Mouse (Mus musculus) liver, embryonic 16.5 days (tissue): Measurements from ENCODE around the gene Man2a1. TPM values are rescaled to one million over a fixed set of nuclear protein-coding genes. Genes with fewer than 3 reads are reported as not detected.

ENCODE experiments used
- ATAC-seq: fragments of 200-750 bp; cut with Nextera tagmentation; 2 replicates; pipeline ENCODE4 v1.8.0; 2017; ENCODE audit warnings: low read depth, mild to moderate bottlenecking, moderate number of reproducible peaks, moderate library complexity
- H3K27ac ChIP-seq: fragments of 300-500 bp; sonication (generic); 2 replicates; pipeline ENCODE4 v1.5.1; 2014; ENCODE audit warnings: mild to moderate bottlenecking, low read length
- H3K27me3 ChIP-seq: fragments of 300-500 bp; sonication (generic); 2 replicates; pipeline ENCODE4 v1.6.1; 2014; ENCODE audit warnings: low read depth, low read length, mixed read lengths; ENCODE audit not compliant: control insufficient read depth, insufficient read depth
- H3K36me3 ChIP-seq: fragments of 300-500 bp; sonication (generic); 2 replicates; pipeline ENCODE4 v1.6.1; 2014; ENCODE audit warnings: mild to moderate bottlenecking; ENCODE audit not compliant: control insufficient read depth, insufficient read depth
- H3K4me1 ChIP-seq: fragments of 300-500 bp; sonication (generic); 2 replicates; pipeline ENCODE4 v1.6.1; 2014; ENCODE audit warnings: low read depth, low read length, mixed read lengths; ENCODE audit not compliant: control insufficient read depth
- H3K4me2 ChIP-seq: fragments of 300-500 bp; sonication (generic); 2 replicates; pipeline ENCODE4 v1.6.1; 2014; ENCODE audit warnings: low read depth, low read length, mixed read lengths
- H3K4me3 ChIP-seq: fragments of 300-500 bp; sonication (generic); 2 replicates; pipeline ENCODE4 v1.5.1; 2014; ENCODE audit warnings: low read depth, mild to moderate bottlenecking, low read length
- H3K9ac ChIP-seq: fragments of 300-500 bp; sonication (generic); 2 replicates; pipeline ENCODE4 v1.6.1; 2014; ENCODE audit warnings: low read depth, low read length
- H3K9me3 ChIP-seq: fragments of 300-500 bp; sonication (generic); replicated peaks from 2 replicates; pipeline ENCODE4 v1.6.1; 2016; ENCODE audit warnings: low read length; ENCODE audit not compliant: control insufficient read depth
- WGBS: fragments of 180-500 bp; shearing (Covaris S2); extraction: QIAGEN DNeasy Blood & Tissue Kit; methylation state at CpG from one replicate; pipeline ENCODE4 v1.1.7; 2014; ENCODE audit not compliant: insufficient replicate concordance; 5-methylcytosine and 5-hydroxymethylcytosine counted together
- polyA plus RNA-seq: library from polyadenylated mRNA; unstranded; fragments of >200 nt; fragmentation: Nextera tagmentation; extraction: Ambion mirVana; gene quantifications from 2 replicates; pipeline ENCODE4 v1.2.1, GENCODE M21; 2015

Gene Man2a1
- polyA plus RNA-seq, 1 experiment from 2014 or later = 6.3 TPM

GRCm38 (mm10) chr17:64597770-64598169, 2.8 kb upstream of the Man2a1 start:
- Histone ChIP-seq H3K4me1 (peaks cover 7% of the 10 kb centered on the region), H3K4me3 (no peak overlapping the region), H3K27ac (no peak overlapping the region), H3K4me2 (no peak overlapping the region), H3K36me3 (no peaks in the 10 kb centered on the region), H3K9me3 (no peaks in the 10 kb centered on the region), H3K27me3 (no peaks in the 10 kb centered on the region), H3K9ac (no peak overlapping the region)
- ATAC-seq = no peak
- WGBS = 75% methylated on average over 9 of the region's 9 CpGs

- Histone ChIP-seq H3K27me3 (no peaks in the 10 kb centered on the region), H3K4me3 (peak overlapping the region; percentile 77), H3K4me2 (peak overlapping the region; percentile 87), H3K27ac (peak overlapping the region; percentile 81), H3K4me1 (peaks cover 7% of the 10 kb centered on the region), H3K9ac (peak overlapping the region; percentile 48; the same call in 1 of the 2 replicates), H3K9me3 (no peaks in the 10 kb centered on the region), H3K36me3 (no peaks in the 10 kb centered on the region)
- WGBS = 33% methylated on average over 4 of the region's 4 CpGs
- ATAC-seq = no peak
Measured at GRCm38 (mm10) chr17:64599916-64600315, 620 bp upstream of the Man2a1 start.

GRCm38 (mm10) chr17:64601091-64601750, 685 bp downstream of the Man2a1 start:
- H3K4me2 ChIP-seq = peak overlapping the region; percentile 87
- peak overlapping the region; percentile 79 for H3K9ac ChIP-seq
- H3K27me3 ChIP-seq = no peaks in the 10 kb centered on the region
- no peaks in the 10 kb centered on the region for H3K9me3 ChIP-seq
- peaks cover 18% of the 10 kb centered on the region for H3K4me1 ChIP-seq
- WGBS = under 1% methylated on average over 69 of the region's 73 CpGs
- peak overlapping the region; percentile 77 for H3K4me3 ChIP-seq
- peak overlapping the region; percentile 83 for H3K27ac ChIP-seq
- ATAC-seq = peak; percentile 14
- no peaks in the 10 kb centered on the region for H3K36me3 ChIP-seq

GRCm38 (mm10) chr17:64601751-64602578, 1.4 kb downstream of the Man2a1 start:
- Histone ChIP-seq H3K4me2 (peak overlapping the region; percentile 87), H3K9me3 (no peaks in the 10 kb centered on the region), H3K4me3 (peak overlapping the region; percentile 77), H3K4me1 (peaks cover 21% of the 10 kb centered on the region), H3K27me3 (no peaks in the 10 kb centered on the region), H3K27ac (peak overlapping the region; percentile 83), H3K9ac (peak overlapping the region; percentile 79), H3K36me3 (no peaks in the 10 kb centered on the region)
- no peak for ATAC-seq
- 2% methylated on average over 44 of the region's 44 CpGs for WGBS

GRCm38 (mm10) chr17:64603134-64603533, 2.6 kb downstream of the Man2a1 start:
- Histone ChIP-seq H3K27ac (peak overlapping the region; percentile 83), H3K4me2 (peak overlapping the region; percentile 87), H3K36me3 (no peaks in the 10 kb centered on the region), H3K9ac (peak overlapping the region; percentile 32; the same call in 1 of the 2 replicates), H3K9me3 (no peaks in the 10 kb centered on the region), H3K27me3 (no peaks in the 10 kb centered on the region), H3K4me3 (peak overlapping the region; percentile 77), H3K4me1 (peaks cover 23% of the 10 kb centered on the region)
- WGBS = 55% methylated on average over 9 of the region's 9 CpGs
- ATAC-seq = no peak

- H3K9me3 ChIP-seq = no peaks in the 10 kb centered on the region
- H3K4me3 ChIP-seq = peak overlapping the region; percentile 77
- no peak overlapping the region for H3K9ac ChIP-seq
- no peak for ATAC-seq
- peaks cover 26% of the 10 kb centered on the region for H3K4me1 ChIP-seq
- no peaks in the 10 kb centered on the region for H3K27me3 ChIP-seq
- WGBS = 60% methylated on average over 5 of the region's 5 CpGs
- peak overlapping the region; percentile 87 for H3K4me2 ChIP-seq
- peak overlapping the region; percentile 83 for H3K27ac ChIP-seq
- no peaks in the 10 kb centered on the region for H3K36me3 ChIP-seq
Measured at GRCm38 (mm10) chr17:64603534-64603933, 3.0 kb downstream of the Man2a1 start.

GRCm38 (mm10) chr17:64604163-64604562, 3.6 kb downstream of the Man2a1 start:
- Histone ChIP-seq H3K27me3 (no peaks in the 10 kb centered on the region), H3K36me3 (no peaks in the 10 kb centered on the region), H3K9me3 (no peaks in the 10 kb centered on the region), H3K4me3 (no peak overlapping the region), H3K4me2 (peak overlapping the region; percentile 87; the same call in 1 of the 2 replicates), H3K9ac (no peak overlapping the region), H3K27ac (peak overlapping the region; percentile 83), H3K4me1 (peaks cover 26% of the 10 kb centered on the region)
- ATAC-seq = peak; percentile 30
- 60% methylated on average over 5 of the region's 5 CpGs for WGBS

- Histone ChIP-seq H3K9me3 (no peaks in the 10 kb centered on the region), H3K36me3 (no peaks in the 10 kb centered on the region; the same call in 1 of the 2 replicates), H3K9ac (no peak overlapping the region), H3K4me2 (no peak overlapping the region), H3K27me3 (no peaks in the 10 kb centered on the region), H3K27ac (peak overlapping the region; percentile 7; the same call in 1 of the 2 replicates), H3K4me1 (peaks cover 18% of the 10 kb centered on the region), H3K4me3 (no peak overlapping the region)
- WGBS = 57% methylated on average over 6 of the region's 6 CpGs
- peak; percentile 53 for ATAC-seq
Measured at GRCm38 (mm10) chr17:64608228-64608627, 7.7 kb downstream of the Man2a1 start.
